Comparison of ENCODE assay signal across 9 mouse cellular contexts in the genomic region with DNA sequence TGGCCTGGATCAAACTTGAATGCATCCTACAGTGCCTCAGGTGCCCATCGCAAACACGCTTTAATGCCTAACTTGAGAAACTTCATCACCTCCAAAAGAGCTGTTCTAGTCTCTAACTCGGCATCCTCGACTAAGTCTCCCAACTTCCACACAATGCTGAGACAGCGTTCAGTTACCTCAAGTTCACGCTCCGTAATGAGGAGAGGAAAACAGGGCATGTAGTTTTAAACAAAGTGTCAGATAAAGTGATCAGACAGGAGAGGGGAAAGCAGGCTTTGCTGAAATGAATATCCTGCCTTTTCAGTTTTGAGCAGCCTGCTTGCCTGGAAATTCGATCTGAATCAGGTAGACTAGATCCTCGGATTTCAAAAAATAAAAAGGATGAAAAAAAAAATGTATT. TPM values are rescaled to one million over a fixed set of nuclear protein-coding genes. Genes with fewer than 3 reads are reported as not detected.
A peak's percentile ranks its signal among the peaks of the same experiment; 100 is the strongest.
DNase-seq lines count a peak whose midpoint lies in the region; ATAC-seq and TF ChIP-seq lines count a peak whose summit lies in the region.
"Had no signal": no experiment of that assay in that cellular context is flagged by ENCODE, and none has a peak within 500 bp of the region (broad histone marks: within the 10 kb centered on the region; RNA-seq: fewer than 3 reads in every experiment).

No protein-coding gene starts in this region.

- no peak for ATAC-seq in forebrain, embryonic 16.5 days
- ATAC-seq in liver, embryonic 15.5 days (ENCODE audit: insufficient read depth) = no peak
- ATAC-seq in cerebellum, adult (ENCODE audit: insufficient number of reproducible peaks, low FRiP score, low TSS enrichment) = no peak
- ATAC-seq in inflammation-experienced regulatory T-cells, adult 6 months = no peak

- peak overlapping the region; percentile 76 for H3K4me2 ChIP-seq in forebrain, embryonic 16.5 days (ENCODE audit: low read length)
- H3K4me2 ChIP-seq in liver, embryonic 15.5 days = peak overlapping the region; percentile 86

- peaks cover 36% of the 10 kb centered on the region for H3K36me3 ChIP-seq in C2C12 (ENCODE audit: control insufficient read depth, insufficient read depth)
- peaks cover 7% of the 10 kb centered on the region for H3K36me3 ChIP-seq in forebrain, embryonic 16.5 days (ENCODE audit: control insufficient read depth, insufficient read depth)
- H3K36me3 ChIP-seq in liver, embryonic 15.5 days (replicated peaks) = peaks cover 15% of the 10 kb centered on the region

- peak overlapping the region; percentile 86 for H3K27ac ChIP-seq in gastrocnemius, adult 2 months
- H3K27ac ChIP-seq in forebrain, embryonic 16.5 days (ENCODE audit: low read length) = no peak overlapping the region; the same call in 1 of the 2 replicates
- peak overlapping the region; percentile 68; the same call in 1 of the 2 replicates for H3K27ac ChIP-seq in liver, embryonic 15.5 days (replicated peaks)

- DNase-seq in gastrocnemius, adult 2 months = no peak
- no peak for DNase-seq in gastrocnemius, postnatal 14 days
- DNase-seq in cerebellum, adult 11 months = no peak
- DNase-seq: B cell, adult 2 months had no signal

- H3K9ac ChIP-seq in forebrain, embryonic 16.5 days (replicated peaks; ENCODE audit: low read depth, low read length) = peak overlapping the region; percentile 65
- peak overlapping the region; percentile 66 for H3K9ac ChIP-seq in liver, embryonic 15.5 days

- peak overlapping the region; percentile 65 for H3ac ChIP-seq in C2C12 (ENCODE audit: control insufficient read depth, insufficient read length, low read depth)

- intact Hi-C loops in gastrocnemius, adult 2 months (cut with DNase I) = loop anchor here (5.0 kb wide), 2 partner anchors 120 to 215 kb away; a partner anchor contains a TSS
- intact Hi-C loops in gastrocnemius, postnatal 14 days (cut with DNase I; ENCODE audit: low total_unique reads) = no loop called here

- H3K9me3 ChIP-seq in forebrain, embryonic 16.5 days (ENCODE audit: control insufficient read depth, low read length) = no peaks in the 10 kb centered on the region
- no peaks in the 10 kb centered on the region for H3K9me3 ChIP-seq in liver, embryonic 15.5 days (replicated peaks)

- peak overlapping the region; percentile 84 for H3K4me3 ChIP-seq in gastrocnemius, adult 2 months
- peak overlapping the region; percentile 69 for H3K4me3 ChIP-seq in C2C12 (ENCODE audit: insufficient read depth, poor library complexity, severe bottlenecking)
- peak overlapping the region; percentile 58 for H3K4me3 ChIP-seq in forebrain, embryonic 16.5 days (replicated peaks; ENCODE audit: low read length)
- peak overlapping the region; percentile 69 for H3K4me3 ChIP-seq in liver, embryonic 15.5 days (replicated peaks)

- WGBS in forebrain, embryonic 16.5 days = 3% methylated on average over 9 of the region's 9 CpGs
- 21% methylated on average over 9 of the region's 9 CpGs for WGBS in liver, embryonic 15.5 days (ENCODE audit: insufficient replicate concordance)

- H3K4me1 ChIP-seq in forebrain, embryonic 16.5 days (replicated peaks; ENCODE audit: control insufficient read depth, insufficient read depth, low read length) = peaks cover 33% of the 10 kb centered on the region
- peaks cover 24% of the 10 kb centered on the region for H3K4me1 ChIP-seq in liver, embryonic 15.5 days (replicated peaks)

- H3K79me2 ChIP-seq in C2C12 (ENCODE audit: control insufficient read depth, insufficient read depth) = peaks cover 58% of the 10 kb centered on the region

- TF ChIP-seq CTCF in gastrocnemius, adult 2 months (IDR thresholded peaks at IDR 0.05) = no peak
- TF ChIP-seq CTCF in C2C12 (IDR thresholded peaks at IDR 0.05; ENCODE audit: control insufficient read depth, insufficient read depth, insufficient read length) = no peak

- no peaks in the 10 kb centered on the region for H3K27me3 ChIP-seq in C2C12 (ENCODE audit: control insufficient read depth, insufficient read depth, insufficient read length)
- no peaks in the 10 kb centered on the region for H3K27me3 ChIP-seq in forebrain, embryonic 16.5 days (replicated peaks; ENCODE audit: control insufficient read depth, insufficient read depth, low read length)
- no peaks in the 10 kb centered on the region for H3K27me3 ChIP-seq in liver, embryonic 15.5 days

- H3K79me3 ChIP-seq in C2C12 (ENCODE audit: low read depth) = peaks cover 48% of the 10 kb centered on the region

TF ChIP-seq in C2C12, 6 proteins besides CTCF, POLR2A, EP300 and RAD21:
- TF ChIP-seq MYOD1 (IDR thresholded peaks at IDR 0.05; ENCODE audit: control insufficient read depth, insufficient read length, low read depth) (no peak), MYOG (IDR thresholded peaks at IDR 0.05; ENCODE audit: control insufficient read depth, extremely low read depth, insufficient read length) (no peak), USF1 (IDR thresholded peaks at IDR 0.05; ENCODE audit: low read depth) (no peak), FOSL1 (IDR thresholded peaks at IDR 0.05; ENCODE audit: insufficient read depth, low read length, poor library complexity, severe bottlenecking) (no peak), MAX (IDR thresholded peaks at IDR 0.05) (no peak), CEBPB (IDR thresholded peaks at IDR 0.05; ENCODE audit: low read depth) (no peak)

RNA-seq across cellular contexts. Expression of a gene that starts 1.0 kb away (rescaled TPM):
- 1 to 10 TPM; 3.0 to 5.5 TPM for total RNA-seq in gastrocnemius, adult 2 months (2021)
- total RNA-seq in gastrocnemius, postnatal 14 days (2021) = 1 to 10 TPM; 2.7 to 7.0 TPM
- polyA plus RNA-seq in C2C12 (2012; fragmentation: generic; extraction: Trizol) = 44.7 TPM
- polyA plus RNA-seq in forebrain, embryonic 16.5 days (2015; fragmentation: Nextera tagmentation; extraction: Ambion mirVana) = 155 and 156 TPM in 2 replicates
- polyA plus RNA-seq in liver, embryonic 15.5 days (2015; fragmentation: Nextera tagmentation; extraction: Ambion mirVana) = 107 and 121 TPM in 2 replicates
- polyA plus RNA-seq in inflammation-experienced regulatory T-cells, adult 6 months (2017; shearing (Covaris generic)) = 10 to 100 TPM; 54.9 to 71.7 (median 56.8) TPM

RNA-seq across cellular contexts. Expression of a gene that starts 39.7 kb away (rescaled TPM):
- total RNA-seq in gastrocnemius, adult 2 months (2021) = 100 to 1,000 TPM; 196 to 239 TPM
- total RNA-seq in gastrocnemius, postnatal 14 days (2021) = 100 to 1,000 TPM; 139 to 156 TPM
- 79.2 TPM for polyA plus RNA-seq in C2C12 (2012; fragmentation: generic; extraction: Trizol)
- polyA plus RNA-seq in forebrain, embryonic 16.5 days (2015; fragmentation: Nextera tagmentation; extraction: Ambion mirVana) = 470 and 498 TPM in 2 replicates
- 3.4 and 3.9 TPM in 2 replicates for polyA plus RNA-seq in liver, embryonic 15.5 days (2015; fragmentation: Nextera tagmentation; extraction: Ambion mirVana)
- 1 to 10 TPM; 1.4 to 2.8 (median 1.6) TPM for polyA plus RNA-seq in inflammation-experienced regulatory T-cells, adult 6 months (2017; shearing (Covaris generic))

Comparison
In these comparisons a context has a peak if more than half of its experiments do, and no peak if none do; other contexts are left out.
1. RNA of a gene that starts 39.7 kb away (polyA plus RNA-seq): 470 to 498 TPM in forebrain, embryonic 16.5 days and 79.2 TPM in C2C12 (single experiment); 3.4 to 3.9 TPM in liver, embryonic 15.5 days and 1.4 to 2.8 TPM in inflammation-experienced regulatory T-cells, adult 6 months; every median in the first group is over 10 times any median in the second.
2. Peak in every context shown above with its lines, with median percentiles within 50 percentile points of each other: H3K4me3 ChIP-seq.